Mouse (Mus musculus) left cerebral cortex, adult 8-10 months (tissue): ENCODE results near the gene Trmt10b. TPM values are rescaled to one million over a fixed set of nuclear protein-coding genes. Genes with fewer than 3 reads are reported as not detected.

Experiments
- DNase-seq, 2 experiments: peaks; one replicate each; pipeline ENCODE4 v3.0.0; 2022; ENCODE audit warnings: low spot score in 2 of 2
- total RNA-seq, 4 experiments: library from RNA; stranded (reverse); gene quantifications; 2 replicates each; pipeline ENCODE4 v1.2.4; 2022

The Trmt10b gene
- 10 to 100 TPM; 15.0 to 20.7 (median 16.7) TPM for total RNA-seq

GRCm38 (mm10) chr4:45296662-45297564, at the start of gene Trmt10b:
Gene Trmt10b (plus strand): TSS chr4:45297127.
- DNase-seq = peak; percentile 47 to 72

GRCm38 (mm10) chr4:45251265-45251664, 45.7 kb upstream of the Trmt10b start:
- DNase-seq = no peak

GRCm38 (mm10) chr4:45252861-45253262, 44.1 kb upstream of the Trmt10b start:
- DNase-seq = peak in 1 of 2 experiments; percentile 13

GRCm38 (mm10) chr4:45253839-45254601, 42.9 kb upstream of the Trmt10b start:
- peak; percentile 12 to 20 for DNase-seq

- no peak for DNase-seq
These were observed 37.6 kb upstream of the Trmt10b start for GRCm38 (mm10) chr4:45259232-45259832.

- DNase-seq = no peak
These were observed 35.4 kb upstream of the Trmt10b start for GRCm38 (mm10) chr4:45261551-45261950.

- DNase-seq = no peak
These were observed 29.0 kb upstream of the Trmt10b start for GRCm38 (mm10) chr4:45267883-45268282.

GRCm38 (mm10) chr4:45271041-45271452, 25.9 kb upstream of the Trmt10b start:
- no peak for DNase-seq

- no peak for DNase-seq
These were observed 21.2 kb upstream of the Trmt10b start for GRCm38 (mm10) chr4:45275770-45276169.

GRCm38 (mm10) chr4:45279292-45279691, 17.6 kb upstream of the Trmt10b start:
- no peak for DNase-seq

- peak in 1 of 2 experiments; percentile 13 for DNase-seq
These were observed 16.9 kb upstream of the Trmt10b start for GRCm38 (mm10) chr4:45279981-45280548.

- no peak for DNase-seq
These were observed 10.6 kb upstream of the Trmt10b start for GRCm38 (mm10) chr4:45286318-45286717.

GRCm38 (mm10) chr4:45287906-45288305, 9.0 kb upstream of the Trmt10b start:
- DNase-seq = no peak

- DNase-seq = no peak
These were observed 8.6 kb downstream of the Trmt10b start for GRCm38 (mm10) chr4:45305536-45305935.

- no peak for DNase-seq
These were observed 11.1 kb downstream of the Trmt10b start for GRCm38 (mm10) chr4:45308046-45308445.

- no peak for DNase-seq
These were observed 11.7 kb downstream of the Trmt10b start for GRCm38 (mm10) chr4:45308606-45309005.

GRCm38 (mm10) chr4:45311056-45311455, 14.1 kb downstream of the Trmt10b start:
- no peak for DNase-seq

- peak; percentile 79 to 86 for DNase-seq
These were observed 23.4 kb downstream of the Trmt10b start for GRCm38 (mm10) chr4:45320159-45320816.

- no peak for DNase-seq
These were observed 34.2 kb downstream of the Trmt10b start for GRCm38 (mm10) chr4:45331139-45331538.

- DNase-seq = no peak
These were observed 35.5 kb downstream of the Trmt10b start for GRCm38 (mm10) chr4:45332466-45332865.

- no peak for DNase-seq
These were observed 44.3 kb downstream of the Trmt10b start for GRCm38 (mm10) chr4:45341226-45341625.
